Mouse (Mus musculus): ENCODE measurements around the gene RPS10-NUDT3.

DNA sequence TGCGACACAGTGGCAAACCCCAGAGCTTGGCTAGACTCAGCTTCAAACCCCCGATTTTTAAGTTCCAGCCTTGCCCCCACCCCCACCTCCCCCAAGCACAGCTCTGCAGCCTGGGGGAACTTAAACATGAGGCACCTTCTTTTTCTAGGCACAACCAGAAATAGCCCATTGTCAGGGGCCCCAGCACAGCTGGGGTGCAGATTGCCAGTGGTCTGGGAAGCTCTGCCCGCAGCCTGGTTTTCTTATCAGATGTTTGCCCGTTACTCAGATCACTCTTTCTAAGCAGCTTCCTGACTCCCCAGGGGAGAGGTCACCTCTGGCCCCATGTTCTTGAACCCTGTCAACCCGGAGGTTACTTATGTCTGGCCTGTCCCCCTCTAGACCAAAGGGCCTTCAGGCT lies 21.4 kb upstream of the RPS10-NUDT3 start:
- no peak for TF ChIP-seq GATA1 (IDR thresholded peaks at IDR 0.05; ENCODE audit: low read length)
- no peak for TF ChIP-seq TAL1 (IDR thresholded peaks at IDR 0.05; ENCODE audit: low read length)

All from erythroblast, embryonic 14.5 days (primary cell).